Mouse (Mus musculus): ENCODE results near the gene Mad2l1bp. TPM values are rescaled to one million over a fixed set of nuclear protein-coding genes. Genes with fewer than 3 reads are reported as not detected.

Gene Mad2l1bp
- 1 to 10 TPM in 24 of 26 experiments, not detected in 2; 1.0 to 9.0 (median 4.4) TPM for total RNA-seq (2018; cell fraction: chromatin; rRNA removed)
- 10 to 100 TPM in 21 of 26 experiments, 1 to 10 TPM in 5; 7.3 to 25.4 (median 20.5) TPM for total RNA-seq (2018; cell fraction: cytosol; rRNA removed)
- total RNA-seq (2018; cell fraction: nucleus; rRNA removed), result 10 to 100 TPM in 13 of 26 experiments, 1 to 10 TPM in 13; 2.9 to 20.2 (median 9.9) TPM
- polyA plus RNA-seq (2018), result 8.1 to 18.8 TPM (median 17.6 TPM) in 3 replicates

GRCm38 (mm10) chr17:46152847-46153782, at the start of gene Mad2l1bp:
TSS of gene Mad2l1bp (minus strand) at chr17:46153553.
- H3K36me3 ChIP-seq (ENCODE audit: inconsistent target), result peaks cover 22% of the 10 kb centered on the region; the same call in 1 of the 2 replicates
- WGBS (ENCODE audit: missing documents), result 3% methylated on average over 33 of the region's 33 CpGs
- peaks cover 40% of the 10 kb centered on the region for H3K79me2 ChIP-seq (ENCODE audit: inconsistent target)
- peak within 1 kb of the TSS; percentile 99 for H3K4me3 ChIP-seq (ENCODE audit: inconsistent target)
- peak within 1 kb of the TSS; percentile 78 for H3K27ac ChIP-seq

- H3K36me3 ChIP-seq (ENCODE audit: inconsistent target), result peaks cover 19% of the 10 kb centered on the region; the same call in 1 of the 2 replicates
- WGBS (ENCODE audit: missing documents), result 2% methylated on average over 20 of the region's 20 CpGs
- H3K4me3 ChIP-seq (ENCODE audit: inconsistent target), result peak overlapping the region; percentile 100
- peaks cover 69% of the 10 kb centered on the region for H3K79me2 ChIP-seq (ENCODE audit: inconsistent target)
- H3K27ac ChIP-seq, result peak overlapping the region; percentile 63
Measured at GRCm38 (mm10) chr17:46203078-46203477, 49.7 kb upstream of the Mad2l1bp start.

- Histone ChIP-seq H3K36me3 (ENCODE audit: inconsistent target) (peaks cover 13% of the 10 kb centered on the region; the same call in 1 of the 2 replicates), H3K27ac (peak within 1 kb of the TSS; percentile 63), H3K79me2 (ENCODE audit: inconsistent target) (peaks cover 69% of the 10 kb centered on the region), H3K4me3 (ENCODE audit: inconsistent target) (peak within 1 kb of the TSS; percentile 100)
- under 1% methylated on average over 61 of the region's 66 CpGs for WGBS (ENCODE audit: missing documents)
Measured at GRCm38 (mm10) chr17:46202421-46203071, 49.2 kb upstream of the Mad2l1bp start, which contains the start of the genes Polh and Xpo5. TSS of gene Polh (minus strand) at chr17:46202645. TSS of gene Xpo5 (plus strand) at chr17:46202782.

GRCm38 (mm10) chr17:46201151-46201550, 47.8 kb upstream of the Mad2l1bp start:
- H3K36me3 ChIP-seq (ENCODE audit: inconsistent target), result no peaks in the 10 kb centered on the region
- 81% methylated on average over 6 of the region's 6 CpGs for WGBS (ENCODE audit: missing documents)
- H3K79me2 ChIP-seq (ENCODE audit: inconsistent target), result peaks cover 69% of the 10 kb centered on the region
- H3K27ac ChIP-seq, result no peak overlapping the region
- peak overlapping the region; percentile 100 for H3K4me3 ChIP-seq (ENCODE audit: inconsistent target)

- Histone ChIP-seq H3K36me3 (ENCODE audit: inconsistent target) (peaks cover 13% of the 10 kb centered on the region; the same call in 1 of the 2 replicates), H3K4me3 (ENCODE audit: inconsistent target) (no peak overlapping the region), H3K79me2 (ENCODE audit: inconsistent target) (no peaks in the 10 kb centered on the region; the same call in 1 of the 2 replicates), H3K27ac (no peak overlapping the region)
- 100% methylated on average over 2 of the region's 2 CpGs for WGBS (ENCODE audit: missing documents)
Measured at GRCm38 (mm10) chr17:46188829-46189228, 35.5 kb upstream of the Mad2l1bp start.

GRCm38 (mm10) chr17:46182273-46182672, 28.9 kb upstream of the Mad2l1bp start:
- no peak overlapping the region for H3K4me3 ChIP-seq (ENCODE audit: inconsistent target)
- WGBS (ENCODE audit: missing documents), result 90% methylated on average over 4 of the region's 4 CpGs
- H3K27ac ChIP-seq, result no peak overlapping the region
- H3K79me2 ChIP-seq (ENCODE audit: inconsistent target), result no peaks in the 10 kb centered on the region
- peaks cover 9% of the 10 kb centered on the region; the same call in 1 of the 2 replicates for H3K36me3 ChIP-seq (ENCODE audit: inconsistent target)

GRCm38 (mm10) chr17:46170538-46170937, 17.2 kb upstream of the Mad2l1bp start:
- Histone ChIP-seq H3K4me3 (ENCODE audit: inconsistent target) (no peak overlapping the region), H3K79me2 (ENCODE audit: inconsistent target) (no peaks in the 10 kb centered on the region), H3K36me3 (ENCODE audit: inconsistent target) (peaks cover 45% of the 10 kb centered on the region), H3K27ac (no peak overlapping the region)
- WGBS (ENCODE audit: missing documents), result 92% methylated on average over 3 of the region's 3 CpGs

GRCm38 (mm10) chr17:46168768-46169167, 15.4 kb upstream of the Mad2l1bp start:
- 88% methylated on average over 5 of the region's 5 CpGs for WGBS (ENCODE audit: missing documents)
- peaks cover 11% of the 10 kb centered on the region for H3K79me2 ChIP-seq (ENCODE audit: inconsistent target)
- H3K36me3 ChIP-seq (ENCODE audit: inconsistent target), result peaks cover 58% of the 10 kb centered on the region
- H3K27ac ChIP-seq, result no peak overlapping the region
- no peak overlapping the region for H3K4me3 ChIP-seq (ENCODE audit: inconsistent target)

GRCm38 (mm10) chr17:46168318-46168717, 15.0 kb upstream of the Mad2l1bp start:
- Histone ChIP-seq H3K79me2 (ENCODE audit: inconsistent target) (peaks cover 15% of the 10 kb centered on the region), H3K4me3 (ENCODE audit: inconsistent target) (no peak overlapping the region), H3K27ac (no peak overlapping the region), H3K36me3 (ENCODE audit: inconsistent target) (peaks cover 58% of the 10 kb centered on the region)
- 56% methylated on average over 5 of the region's 5 CpGs for WGBS (ENCODE audit: missing documents)

GRCm38 (mm10) chr17:46167014-46167413, 13.7 kb upstream of the Mad2l1bp start:
- Histone ChIP-seq H3K36me3 (ENCODE audit: inconsistent target) (peaks cover 58% of the 10 kb centered on the region), H3K4me3 (ENCODE audit: inconsistent target) (no peak overlapping the region), H3K79me2 (ENCODE audit: inconsistent target) (peaks cover 26% of the 10 kb centered on the region), H3K27ac (no peak overlapping the region)
- 90% methylated on average over 11 of the region's 11 CpGs for WGBS (ENCODE audit: missing documents)

GRCm38 (mm10) chr17:46166270-46166669, 12.9 kb upstream of the Mad2l1bp start:
- whole genome bisulfite sequencing (ENCODE audit: missing documents), result 90% methylated on average over 5 of the region's 5 CpGs
- H3K79me2 ChIP-seq (ENCODE audit: inconsistent target), result peaks cover 33% of the 10 kb centered on the region
- no peak overlapping the region for H3K4me3 ChIP-seq (ENCODE audit: inconsistent target)
- H3K27ac ChIP-seq, result no peak overlapping the region
- peaks cover 58% of the 10 kb centered on the region for H3K36me3 ChIP-seq (ENCODE audit: inconsistent target)

GRCm38 (mm10) chr17:46165460-46165859, 12.1 kb upstream of the Mad2l1bp start:
- H3K4me3 ChIP-seq (ENCODE audit: inconsistent target), result no peak overlapping the region
- H3K36me3 ChIP-seq (ENCODE audit: inconsistent target), result peaks cover 58% of the 10 kb centered on the region
- no peak overlapping the region for H3K27ac ChIP-seq
- WGBS (ENCODE audit: missing documents), result 93% methylated on average over 11 of the region's 12 CpGs
- H3K79me2 ChIP-seq (ENCODE audit: inconsistent target), result peaks cover 36% of the 10 kb centered on the region

GRCm38 (mm10) chr17:46164791-46165190, 11.4 kb upstream of the Mad2l1bp start:
- Histone ChIP-seq H3K36me3 (ENCODE audit: inconsistent target) (peaks cover 55% of the 10 kb centered on the region), H3K79me2 (ENCODE audit: inconsistent target) (peaks cover 36% of the 10 kb centered on the region), H3K4me3 (ENCODE audit: inconsistent target) (no peak overlapping the region), H3K27ac (no peak overlapping the region)
- 97% methylated on average over 10 of the region's 10 CpGs for WGBS (ENCODE audit: missing documents)

GRCm38 (mm10) chr17:46164301-46164700, 10.9 kb upstream of the Mad2l1bp start:
- 97% methylated on average over 8 of the region's 8 CpGs for WGBS (ENCODE audit: missing documents)
- H3K4me3 ChIP-seq (ENCODE audit: inconsistent target), result no peak overlapping the region
- H3K79me2 ChIP-seq (ENCODE audit: inconsistent target), result peaks cover 36% of the 10 kb centered on the region
- peaks cover 50% of the 10 kb centered on the region for H3K36me3 ChIP-seq (ENCODE audit: inconsistent target)
- no peak overlapping the region for H3K27ac ChIP-seq
